Mouse (Mus musculus): ENCODE data around the gene Cnih4. TPM values are rescaled to one million over a fixed set of nuclear protein-coding genes. Genes with fewer than 3 reads are reported as not detected.

The Cnih4 gene
- polyA plus RNA-seq, 1 experiment: 88.6 TPM

DNA sequence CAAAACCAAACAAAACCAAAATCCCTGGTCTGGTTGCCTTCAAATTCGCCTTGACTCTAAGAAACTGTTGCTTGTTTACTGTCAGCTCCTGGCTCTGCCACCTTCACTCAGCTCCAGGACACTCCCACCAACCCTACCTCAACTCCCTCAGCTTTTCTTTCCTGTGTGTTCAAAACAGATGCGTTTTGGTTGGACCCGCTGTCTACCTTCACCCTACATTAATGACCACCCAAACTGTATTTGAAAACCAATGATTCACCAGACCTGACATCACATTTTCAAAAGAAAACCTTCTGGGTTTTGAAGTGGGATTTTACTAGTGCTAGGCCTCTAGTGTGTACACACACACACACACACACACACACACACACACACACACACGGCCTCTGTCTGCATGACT lies 65.7 kb downstream of the Cnih4 start:
- Histone ChIP-seq H3K4me1 (ENCODE audit: control insufficient read depth, insufficient read depth, low read length) (peaks cover 4% of the 10 kb centered on the region), H3K27ac (ENCODE audit: insufficient read depth, low read length) (no peak overlapping the region), H3K4me3 (ENCODE audit: insufficient read depth, low read length) (peak overlapping the region; percentile 89)

DNA sequence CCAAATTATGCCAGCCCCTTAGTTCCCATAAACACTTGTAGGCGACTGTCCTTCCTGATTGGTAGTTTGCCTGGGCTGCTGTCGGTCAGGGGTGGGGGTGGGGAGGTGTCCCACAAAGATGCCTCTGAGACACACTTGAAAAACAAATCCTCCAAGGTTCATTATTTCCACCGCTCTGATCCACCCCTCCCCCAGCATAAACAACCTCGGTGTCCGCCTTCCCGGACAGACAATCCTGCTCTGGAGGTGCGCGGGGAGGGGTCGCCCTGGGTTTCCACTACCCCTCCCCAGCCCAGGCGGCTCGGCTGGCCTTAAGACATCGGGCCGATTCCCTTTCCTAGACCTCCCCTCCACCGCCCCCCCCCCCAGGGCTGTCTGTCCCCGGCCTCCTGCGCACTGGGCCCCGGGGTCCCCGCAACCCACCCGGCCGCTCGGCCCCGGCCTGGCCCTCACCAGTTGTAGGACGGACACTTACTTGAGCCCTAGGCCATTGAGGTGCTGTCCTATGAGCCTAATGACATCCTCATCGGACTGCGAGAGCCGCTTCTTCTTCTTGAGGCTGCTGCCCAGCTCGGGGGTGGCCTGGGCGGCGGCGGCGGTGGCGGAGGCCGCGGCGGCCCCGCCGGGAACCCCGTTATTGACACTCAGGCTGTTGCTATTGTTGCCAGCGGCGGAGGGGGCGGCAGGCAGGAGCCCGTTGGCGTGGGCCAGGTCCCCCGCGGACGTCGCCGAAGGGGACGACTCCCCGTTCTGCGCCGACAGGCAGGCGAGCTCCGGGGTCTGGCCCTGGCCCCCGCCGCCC lies 66.3 kb downstream of the Cnih4 start:
- Histone ChIP-seq H3K27ac (ENCODE audit: insufficient read depth, low read length) (peak overlapping the region; percentile 22; the same call in 1 of the 2 replicates), H3K4me1 (ENCODE audit: control insufficient read depth, insufficient read depth, low read length) (peaks cover 4% of the 10 kb centered on the region)
- TF ChIP-seq POLR2A (IDR thresholded peaks at IDR 0.05; ENCODE audit: low read depth, low read length) (no peak), CTCF (IDR thresholded peaks at IDR 0.05; ENCODE audit: borderline replicate concordance, insufficient read depth, low read length) (no peak)

More for the DNA sequence above, 65.7 kb downstream of the Cnih4 start:
- no peak for TF ChIP-seq POLR2A (IDR thresholded peaks at IDR 0.05; ENCODE audit: low read depth, low read length)
- TF ChIP-seq CTCF (IDR thresholded peaks at IDR 0.05; ENCODE audit: borderline replicate concordance, insufficient read depth, low read length): no peak

DNA sequence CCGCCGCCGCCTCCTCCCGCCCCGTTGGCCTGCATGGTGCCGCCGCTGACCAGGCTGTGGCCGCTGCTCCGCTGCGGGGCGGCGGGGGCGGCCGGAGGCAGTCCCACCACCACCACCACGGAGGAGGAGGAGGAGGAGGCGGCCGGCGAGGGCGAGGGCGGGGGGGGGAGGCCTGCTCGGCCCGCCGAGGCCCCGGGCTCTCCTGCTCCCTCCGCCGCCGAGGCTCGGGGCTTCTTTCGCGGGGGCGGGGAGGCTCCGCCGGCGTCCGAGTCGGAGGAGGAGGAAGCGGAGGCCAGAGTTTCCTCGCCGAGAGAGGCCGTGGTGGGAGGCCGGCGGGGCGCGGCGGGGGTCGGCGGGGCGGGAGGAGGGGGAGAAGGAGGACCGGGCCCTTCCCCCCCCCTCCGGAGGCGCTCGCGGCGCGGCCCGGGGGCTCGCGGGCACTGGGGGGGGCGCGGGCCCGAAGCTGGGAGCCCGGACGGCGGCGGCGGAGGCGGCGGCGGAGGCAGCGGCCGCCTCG lies 67.0 kb downstream of the Cnih4 start:
- TF ChIP-seq POLR2A (IDR thresholded peaks at IDR 0.05; ENCODE audit: low read depth, low read length) (no peak), CTCF (IDR thresholded peaks at IDR 0.05; ENCODE audit: borderline replicate concordance, insufficient read depth, low read length) (no peak)
- Histone ChIP-seq H3K4me3 (ENCODE audit: insufficient read depth, low read length) (peak overlapping the region; percentile 89), H3K27ac (ENCODE audit: insufficient read depth, low read length) (no peak overlapping the region), H3K4me1 (ENCODE audit: control insufficient read depth, insufficient read depth, low read length) (peaks cover 4% of the 10 kb centered on the region)

More for the DNA sequence above, 66.3 kb downstream of the Cnih4 start:
- peak overlapping the region; percentile 89 for H3K4me3 ChIP-seq (ENCODE audit: insufficient read depth, low read length)

DNA sequence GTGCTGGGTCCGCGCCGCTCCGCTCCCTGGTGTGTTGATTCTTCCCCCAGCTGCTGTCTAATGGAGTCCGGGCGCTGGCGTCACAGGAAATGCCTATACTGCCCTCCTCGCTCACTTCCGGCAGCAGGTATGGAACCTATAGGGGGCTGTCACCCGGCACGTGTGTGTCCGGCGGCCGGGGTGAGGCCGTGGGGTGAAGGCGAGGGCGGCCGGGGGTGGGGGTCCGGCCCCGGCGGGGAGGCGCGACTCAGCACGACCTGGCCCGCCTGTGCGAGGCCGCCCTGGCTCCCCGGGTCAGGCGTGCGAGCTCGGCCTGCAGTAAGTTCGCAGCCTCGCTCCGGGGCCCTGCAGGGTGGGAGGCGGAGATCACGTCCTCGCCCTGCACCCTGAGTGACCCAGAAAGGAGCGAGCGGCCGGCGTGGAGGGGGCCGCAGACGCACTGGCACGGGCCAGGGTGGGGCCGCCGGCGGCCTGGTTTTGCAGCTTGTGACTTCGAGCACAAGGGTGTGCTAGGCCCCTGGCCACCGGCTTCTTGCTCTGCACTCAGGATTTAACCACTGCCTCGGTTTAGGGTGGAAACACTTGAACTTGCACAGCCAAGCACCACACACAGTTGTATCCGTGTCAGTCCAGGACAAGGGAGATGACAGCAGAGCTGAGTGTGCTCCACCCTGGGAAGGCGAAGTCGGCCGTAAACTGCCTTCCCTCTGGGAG lies 67.6 kb downstream of the Cnih4 start, which contains the start of gene Wdr26:
Wdr26 (minus strand) TSS at position 82 of the 714 bp plus-strand sequence.
- Histone ChIP-seq H3K4me1 (ENCODE audit: control insufficient read depth, insufficient read depth, low read length) (peaks cover 4% of the 10 kb centered on the region), H3K4me3 (ENCODE audit: insufficient read depth, low read length) (peak within 1 kb of the TSS; percentile 89), H3K27ac (ENCODE audit: insufficient read depth, low read length) (peak within 1 kb of the TSS; percentile 22)
- no peak for TF ChIP-seq CTCF (IDR thresholded peaks at IDR 0.05; ENCODE audit: borderline replicate concordance, insufficient read depth, low read length)
- peak; percentile 76 for TF ChIP-seq POLR2A (IDR thresholded peaks at IDR 0.05; ENCODE audit: low read depth, low read length)

DNA sequence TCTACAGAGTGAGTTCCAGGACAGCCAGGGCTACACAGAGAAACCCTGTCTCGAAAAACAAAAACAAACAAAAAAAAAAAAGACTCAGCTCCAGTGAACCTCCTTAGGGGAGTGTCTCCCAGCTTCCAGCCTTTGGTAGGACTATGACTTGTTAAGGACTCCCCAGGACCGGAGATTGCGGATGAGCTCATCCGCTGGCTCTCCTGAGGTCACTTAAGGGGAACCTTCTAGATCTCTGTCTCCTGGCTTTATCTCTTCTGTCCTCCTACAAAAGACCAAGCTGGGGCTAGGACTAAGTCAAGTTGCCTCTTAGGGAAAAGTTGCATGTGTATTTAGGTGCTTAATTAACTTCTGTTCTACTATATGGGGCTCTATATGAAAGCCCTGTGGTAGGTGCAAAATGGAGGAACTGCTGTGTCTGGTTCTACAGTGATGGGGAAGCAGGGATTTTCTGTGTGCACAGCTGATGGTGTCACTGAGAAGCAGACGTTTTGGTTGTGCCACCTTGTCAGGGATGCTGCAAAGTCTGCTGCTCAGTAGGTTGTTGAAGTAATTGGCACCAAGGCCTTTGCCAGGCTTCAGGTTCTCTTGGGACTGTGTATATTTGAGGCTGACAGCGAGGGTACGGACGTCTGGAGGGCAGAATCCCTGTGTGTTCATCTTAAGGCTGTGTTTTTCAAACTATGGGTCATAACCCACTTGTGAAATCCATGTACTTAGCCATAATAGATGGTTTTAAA lies 70.0 kb downstream of the Cnih4 start:
- Histone ChIP-seq H3K4me3 (ENCODE audit: insufficient read depth, low read length) (no peak overlapping the region), H3K27ac (ENCODE audit: insufficient read depth, low read length) (no peak overlapping the region), H3K4me1 (ENCODE audit: control insufficient read depth, insufficient read depth, low read length) (peaks cover 4% of the 10 kb centered on the region; the same call in 1 of the 2 replicates)
- no peak for TF ChIP-seq CTCF (IDR thresholded peaks at IDR 0.05; ENCODE audit: borderline replicate concordance, insufficient read depth, low read length)
- no peak for TF ChIP-seq POLR2A (IDR thresholded peaks at IDR 0.05; ENCODE audit: low read depth, low read length)

DNA sequence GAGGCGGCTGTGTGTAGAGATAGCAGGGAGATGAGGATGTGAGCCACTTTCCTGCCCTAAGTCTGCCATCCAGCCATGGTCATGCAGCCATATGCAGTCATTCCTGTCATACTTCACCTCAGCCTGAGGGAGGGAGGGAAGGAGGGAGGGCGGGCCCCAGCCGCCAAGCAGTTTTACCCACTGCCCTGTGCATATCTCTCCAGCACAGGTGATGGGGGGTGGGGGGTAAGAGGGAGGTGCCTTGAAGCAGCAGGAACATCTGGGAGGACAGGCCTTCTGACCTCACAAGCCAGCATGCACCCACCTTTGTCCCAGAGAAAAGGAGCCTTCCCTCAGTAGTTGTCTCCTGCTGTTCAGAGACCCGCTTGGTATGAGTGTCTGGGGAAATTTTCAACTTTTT lies 71.8 kb downstream of the Cnih4 start:
- peaks cover 4% of the 10 kb centered on the region; the same call in 1 of the 2 replicates for H3K4me1 ChIP-seq (ENCODE audit: control insufficient read depth, insufficient read depth, low read length)
- no peak for TF ChIP-seq CTCF (IDR thresholded peaks at IDR 0.05; ENCODE audit: borderline replicate concordance, insufficient read depth, low read length)
- no peak for TF ChIP-seq POLR2A (IDR thresholded peaks at IDR 0.05; ENCODE audit: low read depth, low read length)
- no peak overlapping the region for H3K4me3 ChIP-seq (ENCODE audit: insufficient read depth, low read length)
- no peak overlapping the region for H3K27ac ChIP-seq (ENCODE audit: insufficient read depth, low read length)

Other genes with a start within 250 kb of the Cnih4 start
- gene Pycr2, start 240.4 kb upstream of the Cnih4 start, polyA plus RNA-seq (2011; ENCODE audit: insufficient read length, low read depth, missing spikeins): 21.2 and 26.0 TPM in 2 replicates
- 2.5 and 2.7 TPM in 2 replicates for gene Lefty1, start 209.7 kb upstream of the Cnih4 start, polyA plus RNA-seq (2011; ENCODE audit: insufficient read length, low read depth, missing spikeins)
- 44.4 and 45.2 TPM in 2 replicates for gene Tmem63a, start 202.3 kb upstream of the Cnih4 start, polyA plus RNA-seq (2011; ENCODE audit: insufficient read length, low read depth, missing spikeins)
- 156 and 205 TPM in 2 replicates for gene Ephx1, start 123.8 kb upstream of the Cnih4 start, polyA plus RNA-seq (2011; ENCODE audit: insufficient read length, low read depth, missing spikeins)
- not detected in 2 replicates for gene 9130409I23Rik, start 93.5 kb upstream of the Cnih4 start, polyA plus RNA-seq (2011; ENCODE audit: insufficient read length, low read depth, missing spikeins)
- gene Nvl, start 489 bp upstream of the Cnih4 start, polyA plus RNA-seq (2011; ENCODE audit: insufficient read length, low read depth, missing spikeins): 51.0 and 55.5 TPM in 2 replicates
- gene Wdr26, start 67.3 kb downstream of the Cnih4 start, polyA plus RNA-seq (2011; ENCODE audit: insufficient read length, low read depth, missing spikeins): 144 and 146 TPM in 2 replicates
- not detected in 2 replicates for gene Cnih3, start 207.9 kb downstream of the Cnih4 start, polyA plus RNA-seq (2011; ENCODE audit: insufficient read length, low read depth, missing spikeins)

Measured in embryonic fibroblast, embryonic 13.5 days (primary cell).